Mouse (Mus musculus) spleen, adult 12 weeks (tissue): ENCODE results near the gene Gsc.

Experiments used
- DNase-seq: peaks from one replicate; pipeline ENCODE4 v3.0.0; 2022; ENCODE audit warnings: low spot score

Gene Gsc

DNA sequence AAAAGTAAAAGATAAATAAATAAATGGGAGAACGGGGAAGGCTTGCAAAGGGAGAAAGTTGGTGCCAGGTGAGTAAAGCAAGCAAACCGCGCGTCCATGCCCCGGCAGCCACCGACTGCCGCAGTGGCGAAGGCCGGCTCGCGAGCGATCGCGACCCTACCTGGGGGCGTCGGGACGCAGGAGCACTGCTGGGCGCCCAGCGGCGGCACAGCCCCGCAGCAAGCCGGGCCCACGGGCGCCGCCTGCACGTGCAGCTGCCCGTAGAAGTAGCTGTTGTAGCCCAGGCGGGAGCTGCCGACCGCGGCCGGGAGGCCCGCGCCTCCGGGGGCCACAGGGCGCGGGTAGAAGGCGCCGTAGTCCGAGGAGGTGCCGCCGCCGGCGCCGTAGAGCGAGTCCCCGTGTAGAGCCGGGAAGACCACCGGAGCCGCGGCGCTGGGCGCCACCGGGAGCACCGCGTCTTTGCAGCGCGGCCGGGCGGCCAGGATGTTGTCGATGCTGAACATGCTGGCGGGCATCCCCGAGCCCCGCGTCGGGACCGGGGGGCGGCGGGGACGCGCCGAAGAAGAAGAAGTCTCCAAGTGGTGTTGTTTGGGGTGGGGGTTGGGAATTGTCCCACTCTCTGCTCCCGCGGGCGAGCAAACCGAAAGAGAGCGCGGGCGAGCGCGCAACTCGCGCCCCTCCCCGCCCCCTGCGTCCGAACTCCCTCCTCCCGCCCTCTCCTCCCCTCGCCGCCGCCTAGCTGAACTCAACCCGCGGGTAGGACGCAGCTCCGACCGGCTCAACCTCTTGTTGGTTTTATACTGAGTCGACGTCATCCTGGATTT, at the start of gene Gsc:
Gene Gsc, minus strand, starts transcription at position 730 of the 824 bp plus-strand sequence.
- no peak for DNase-seq

DNA sequence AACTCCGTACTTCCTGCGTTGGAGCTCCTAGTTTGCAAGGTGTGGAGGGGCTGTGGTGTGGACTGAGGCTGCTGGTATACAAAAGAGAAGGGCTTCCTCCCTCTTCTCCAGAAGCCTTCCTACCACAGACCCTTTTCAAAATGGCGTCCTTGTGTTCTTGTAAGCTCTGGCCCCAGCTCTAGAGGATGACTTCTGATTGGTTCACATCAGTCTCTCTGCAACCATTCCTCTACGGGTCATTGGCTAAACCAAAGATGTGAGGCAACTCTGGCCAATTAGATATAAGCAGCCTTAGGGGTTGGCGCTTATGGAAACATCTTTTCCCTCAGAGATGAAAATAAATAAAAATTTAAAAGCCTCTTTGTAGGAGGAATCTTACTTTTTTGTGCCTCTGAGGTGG, 46.6 kb upstream of the Gsc start:
- no peak for DNase-seq

DNA sequence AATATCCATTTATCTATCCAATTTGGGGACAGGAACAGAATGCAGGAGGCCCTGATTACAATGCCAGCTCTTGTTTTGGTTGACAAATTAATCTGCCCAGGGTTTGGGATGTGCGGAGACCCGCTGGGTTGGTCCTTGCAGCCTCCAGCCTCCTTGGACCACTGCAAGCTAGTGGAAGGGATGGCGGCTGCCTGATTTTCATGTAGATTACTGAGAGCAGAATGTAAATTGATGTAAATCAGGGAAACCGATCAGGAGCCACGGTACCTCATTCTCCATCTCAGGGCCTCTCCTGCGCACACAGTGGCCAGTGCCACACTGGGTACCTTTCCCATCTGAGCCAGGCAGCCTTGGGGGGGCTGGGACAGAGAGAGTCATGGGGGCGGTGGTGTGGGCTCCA, 34.8 kb upstream of the Gsc start:
- DNase-seq, result no peak

DNA sequence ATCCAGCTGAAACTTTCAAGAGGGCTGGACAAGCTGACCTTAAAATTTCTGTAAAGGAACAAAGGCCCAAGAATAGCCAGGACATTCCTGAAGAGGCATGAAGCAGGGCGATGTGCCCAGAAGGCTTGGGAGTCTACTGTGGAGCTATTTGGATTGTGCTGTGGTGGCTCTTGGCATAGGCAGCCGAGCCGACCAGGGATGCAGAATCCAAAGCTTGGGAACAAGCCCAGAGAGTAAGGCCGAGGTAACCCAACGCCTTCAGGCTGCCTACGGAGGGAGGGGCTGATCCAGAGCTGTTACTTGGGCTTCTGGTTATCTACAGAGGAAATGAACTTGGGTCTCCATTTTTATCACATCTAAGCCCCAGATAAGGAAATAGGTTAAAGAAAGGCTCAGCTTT, 18.9 kb upstream of the Gsc start:
- DNase-seq, result no peak

- DNase-seq, result no peak
Observed at GRCm38 (mm10) chr12:104486205-104486604, 13.1 kb upstream of the Gsc start.

DNA sequence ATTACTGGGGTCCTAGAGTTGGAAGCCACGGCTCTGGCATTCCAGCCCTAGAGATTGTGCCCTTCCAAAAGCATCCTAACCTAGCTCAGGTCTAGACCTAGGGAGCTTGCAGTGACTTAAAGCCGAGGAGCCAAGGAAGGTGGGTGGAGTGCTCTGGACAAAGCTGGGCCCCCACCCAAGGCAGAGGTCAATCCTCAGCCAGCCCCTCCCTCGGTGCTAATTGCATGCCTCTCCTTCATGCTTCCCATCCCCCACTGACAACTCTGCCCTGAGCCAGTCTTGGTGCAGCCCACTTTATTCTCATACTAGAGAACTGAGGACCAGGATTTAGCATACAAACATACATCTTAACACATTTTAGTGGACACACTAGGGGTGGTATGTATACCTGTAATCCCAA, 12.0 kb upstream of the Gsc start:
- DNase-seq, result no peak

GRCm38 (mm10) chr12:104481007-104481406, 7.9 kb upstream of the Gsc start:
- no peak for DNase-seq

DNA sequence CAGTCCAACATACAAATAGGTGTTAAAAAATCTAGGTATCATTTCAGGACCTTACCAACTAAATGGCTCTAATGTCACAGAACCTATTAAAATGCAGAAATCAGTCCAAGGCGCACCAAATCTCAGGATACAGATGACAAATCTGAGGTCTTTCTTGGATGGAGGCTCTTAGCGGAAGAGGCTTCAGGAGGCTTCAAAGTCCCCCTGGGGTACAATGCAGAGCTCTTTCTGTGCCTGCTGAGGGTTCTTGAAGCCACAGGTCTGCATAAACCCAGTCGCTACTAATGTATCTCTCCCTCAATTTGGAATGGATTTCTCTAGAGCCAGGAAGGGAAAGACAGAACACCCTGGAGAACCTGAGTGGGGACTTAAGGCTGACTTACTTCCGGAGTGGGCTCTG, 5.1 kb upstream of the Gsc start:
- no peak for DNase-seq

DNA sequence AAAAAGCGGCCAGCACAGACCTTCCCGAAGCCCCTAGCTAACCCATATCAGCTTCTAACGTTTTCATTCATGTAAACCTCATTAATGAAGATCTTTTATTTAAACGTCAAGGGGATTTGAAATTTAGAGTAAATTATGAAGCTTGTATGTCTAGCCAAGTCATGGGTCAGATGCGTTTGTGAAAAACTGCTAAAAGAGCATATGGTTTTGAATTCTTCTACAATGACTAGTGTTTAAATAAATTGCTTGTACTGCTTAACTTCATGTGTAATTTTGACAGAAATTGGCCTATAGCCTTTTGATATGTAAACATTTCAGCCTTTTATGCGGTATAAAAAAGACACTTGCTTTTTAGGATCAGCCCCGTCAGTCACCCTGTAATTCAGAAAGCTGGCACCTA, 4.4 kb upstream of the Gsc start:
- no peak for DNase-seq

DNA sequence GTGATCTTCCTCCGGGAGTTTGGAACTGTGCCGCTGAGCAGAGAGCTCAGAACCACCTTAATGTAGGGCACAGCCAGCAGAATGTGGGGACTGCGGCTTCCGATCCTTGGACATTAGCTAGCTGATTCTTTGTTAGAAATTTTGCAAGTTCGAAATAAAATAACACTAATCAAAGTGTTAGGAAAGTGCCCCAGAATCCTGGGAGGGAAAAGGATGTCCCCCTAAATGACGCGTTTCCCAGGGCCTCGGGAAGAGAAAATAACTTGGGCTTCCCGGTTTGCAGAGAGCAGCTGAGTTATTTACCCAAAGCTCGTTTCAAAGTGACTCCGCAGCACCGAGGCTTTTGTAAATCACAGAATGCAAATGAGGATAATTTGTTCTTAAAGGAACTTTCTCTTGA, 3.9 kb upstream of the Gsc start:
- no peak for DNase-seq

- no peak for DNase-seq
Observed at GRCm38 (mm10) chr12:104475946-104476345, 2.8 kb upstream of the Gsc start.

- no peak for DNase-seq
Observed at GRCm38 (mm10) chr12:104474881-104475740, 2.0 kb upstream of the Gsc start.

GRCm38 (mm10) chr12:104474191-104474871, 1.2 kb upstream of the Gsc start:
- DNase-seq, result no peak

DNA sequence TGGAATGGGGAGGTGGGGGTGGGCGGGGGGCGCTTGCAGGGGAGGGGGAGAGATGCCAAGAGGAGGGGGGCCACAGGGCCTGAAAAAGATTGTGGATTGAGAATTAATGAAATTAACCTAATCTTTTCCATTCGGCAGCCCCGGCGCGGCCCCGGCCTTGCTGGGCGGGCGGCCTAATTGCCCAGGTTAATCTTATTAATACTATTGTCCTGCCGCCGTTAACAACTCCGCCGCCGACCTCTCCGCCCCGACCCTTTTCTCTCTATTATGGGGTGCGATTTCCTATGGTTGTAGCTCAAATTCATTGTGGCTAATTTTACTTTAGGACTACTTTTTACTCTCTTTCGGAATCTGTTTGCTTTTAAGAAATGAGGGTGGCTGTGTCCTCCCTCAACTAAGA, 362 bp upstream of the Gsc start:
- DNase-seq, result no peak

DNA sequence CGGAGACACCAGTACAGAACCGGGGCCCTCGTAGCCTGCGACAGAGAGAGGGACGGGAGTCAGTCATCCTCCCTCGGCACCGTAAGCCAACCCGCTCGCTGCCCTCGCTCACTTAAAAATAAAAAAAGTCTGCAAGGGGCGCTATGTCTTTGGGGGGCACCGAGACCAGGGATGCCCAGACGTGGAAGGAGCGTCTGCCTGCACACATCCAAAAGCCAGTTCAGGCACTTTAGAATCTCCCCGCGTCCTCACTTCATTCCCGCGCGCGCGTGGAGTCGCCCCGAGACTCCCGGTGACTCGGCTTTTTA, 958 bp downstream of the Gsc start:
- DNase-seq, result no peak

GRCm38 (mm10) chr12:104471351-104472217, 1.5 kb downstream of the Gsc start:
- no peak for DNase-seq

DNA sequence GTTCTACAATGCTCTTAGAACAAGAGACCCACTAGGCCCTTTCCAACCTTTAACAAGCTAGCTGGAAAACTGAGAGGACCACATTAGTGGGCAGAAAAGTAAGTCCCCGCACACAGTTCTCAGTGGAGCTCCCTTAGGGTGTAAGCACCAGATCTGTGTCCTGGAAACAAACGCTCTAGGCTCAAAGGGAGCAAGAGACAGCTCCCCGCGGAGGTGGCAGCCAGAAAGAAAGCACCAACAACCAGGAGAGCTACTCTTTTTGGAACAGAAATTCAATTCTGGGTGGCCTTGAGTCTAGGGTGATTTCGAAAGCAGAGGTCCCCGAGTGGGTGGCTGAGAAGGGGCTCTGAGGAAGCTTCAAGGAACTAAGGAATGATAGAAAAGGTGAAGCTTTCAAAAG, 2.5 kb downstream of the Gsc start:
- DNase-seq, result no peak

DNA sequence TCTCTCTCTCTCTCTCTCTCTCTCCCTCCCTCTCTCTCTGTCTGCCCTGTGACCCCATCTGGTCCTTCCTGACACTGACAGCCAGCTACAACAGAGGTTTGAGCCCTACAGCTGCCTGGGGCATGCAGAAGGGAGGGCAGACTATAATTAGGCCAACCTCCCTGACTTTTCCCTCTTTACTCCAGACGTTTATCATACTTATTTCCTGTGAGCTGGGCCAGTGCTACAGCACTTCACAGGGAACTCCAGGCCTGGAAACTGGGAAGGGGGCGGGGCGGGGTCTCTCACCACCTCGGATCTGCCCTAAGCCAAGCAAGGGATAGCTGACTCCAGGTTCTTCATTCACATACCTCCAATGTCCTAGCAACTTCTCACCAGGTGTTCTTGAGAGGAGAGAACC, 4.3 kb downstream of the Gsc start:
- DNase-seq, result no peak

GRCm38 (mm10) chr12:104467372-104467771, 5.8 kb downstream of the Gsc start:
- DNase-seq, result no peak

- DNase-seq, result no peak
Observed at GRCm38 (mm10) chr12:104466930-104467329, 6.2 kb downstream of the Gsc start.

- no peak for DNase-seq
Observed at GRCm38 (mm10) chr12:104461372-104461771, 11.8 kb downstream of the Gsc start.

GRCm38 (mm10) chr12:104459377-104459776, 13.8 kb downstream of the Gsc start:
- DNase-seq, result no peak
